Mouse (Mus musculus) hindbrain, embryonic 11.5 days (tissue): ENCODE measurements around the gene BC107364. TPM values are rescaled to one million over a fixed set of nuclear protein-coding genes. Genes with fewer than 3 reads are reported as not detected.
"Not testable (repeated sequence)": the region's sequence is repeated elsewhere in the genome, so short reads cannot be mapped to it uniquely, and the experiment has no call there.

Source experiments
- ATAC-seq: fragments of 200-750 bp; cut with Nextera tagmentation; 2 replicates; pipeline ENCODE4 v1.8.0; 2017; ENCODE audit warnings: mild to moderate bottlenecking, moderate TSS enrichment, moderate library complexity; ENCODE audit not compliant: low FRiP score
- DNase-seq: peaks from one replicate; pipeline ENCODE4 v3.0.0-alpha.2; 2015; ENCODE audit warnings: low spot score
- H3K27ac ChIP-seq: fragments of 300-500 bp; sonication (generic); 2 replicates; pipeline ENCODE4 v1.5.1; 2014; ENCODE audit warnings: mild to moderate bottlenecking, low read depth, low read length
- H3K27me3 ChIP-seq: fragments of 300-500 bp; sonication (generic); 2 replicates; pipeline ENCODE4 v1.6.1; 2014; ENCODE audit warnings: mild to moderate bottlenecking, low read length, moderate library complexity, mixed read lengths; ENCODE audit not compliant: control insufficient read depth, insufficient read depth
- H3K36me3 ChIP-seq: fragments of 300-500 bp; sonication (generic); 2 replicates; pipeline ENCODE4 v1.6.1; 2014; ENCODE audit warnings: mild to moderate bottlenecking, low read length, moderate library complexity, mixed read lengths; ENCODE audit not compliant: control insufficient read depth, insufficient read depth
- H3K4me1 ChIP-seq: fragments of 300-500 bp; sonication (generic); replicated peaks from 2 replicates; pipeline ENCODE4 v1.6.1; 2014; ENCODE audit warnings: low read length, mixed read lengths; ENCODE audit not compliant: control insufficient read depth, insufficient read depth
- H3K4me2 ChIP-seq: fragments of 300-500 bp; sonication (generic); replicated peaks from 2 replicates; pipeline ENCODE4 v1.6.1; 2014; ENCODE audit warnings: mild to moderate bottlenecking, low read depth, low read length
- H3K4me3 ChIP-seq: fragments of 300-500 bp; sonication (generic); 2 replicates; pipeline ENCODE4 v1.5.1; 2014; ENCODE audit warnings: low read depth, low read length
- H3K9ac ChIP-seq: fragments of 300-500 bp; sonication (generic); 2 replicates; pipeline ENCODE4 v1.6.1; 2014; ENCODE audit warnings: low read depth, low read length
- H3K9me3 ChIP-seq: fragments of 300-500 bp; sonication (generic); 2 replicates; pipeline ENCODE4 v1.6.1; 2016; ENCODE audit warnings: low read length; ENCODE audit not compliant: control insufficient read depth
- WGBS: fragments of 180-500 bp; shearing (Covaris S2); extraction: QIAGEN DNeasy Blood & Tissue Kit; methylation state at CpG from one replicate; pipeline ENCODE4 v1.1.7; 2014; 5-methylcytosine and 5-hydroxymethylcytosine counted together
- polyA plus RNA-seq: library from polyadenylated mRNA; unstranded; fragments of >200 nt; fragmentation: Nextera tagmentation; extraction: Ambion mirVana; gene quantifications from 2 replicates; pipeline ENCODE4 v1.2.1, GENCODE M21; 2014

BC107364 gene
- polyA plus RNA-seq, 1 experiment from 2014 or later, result not detected

DNA sequence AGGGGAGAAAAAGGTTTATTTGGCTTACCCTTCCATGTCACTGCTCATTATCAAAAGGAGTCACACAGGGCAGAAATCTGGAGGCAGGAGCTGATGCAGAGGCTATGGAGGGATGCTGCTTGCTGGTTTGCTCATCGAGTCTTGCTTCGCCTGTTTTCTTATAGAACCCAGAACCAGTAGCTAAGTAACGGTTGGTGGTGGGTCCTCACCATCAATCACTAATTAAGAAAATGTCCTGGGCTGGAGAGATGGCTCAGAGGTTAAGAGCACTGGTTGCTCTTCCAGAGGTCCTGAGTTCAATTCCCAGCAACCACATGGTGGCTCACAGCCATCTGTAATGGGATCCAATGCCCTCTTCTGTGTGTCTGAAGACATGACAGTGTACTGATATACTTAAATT, 16.2 kb upstream of the BC107364 start:
- H3K9ac ChIP-seq, H3K36me3 ChIP-seq, H3K9me3 ChIP-seq, ATAC-seq, H3K27ac ChIP-seq, H3K4me2 ChIP-seq, DNase-seq, H3K4me3 ChIP-seq, H3K4me1 ChIP-seq: not testable (repeated sequence)
- peaks cover 11% of the 10 kb centered on the region for H3K27me3 ChIP-seq
- WGBS, result 84% methylated on average over 3 of the region's 3 CpGs

DNA sequence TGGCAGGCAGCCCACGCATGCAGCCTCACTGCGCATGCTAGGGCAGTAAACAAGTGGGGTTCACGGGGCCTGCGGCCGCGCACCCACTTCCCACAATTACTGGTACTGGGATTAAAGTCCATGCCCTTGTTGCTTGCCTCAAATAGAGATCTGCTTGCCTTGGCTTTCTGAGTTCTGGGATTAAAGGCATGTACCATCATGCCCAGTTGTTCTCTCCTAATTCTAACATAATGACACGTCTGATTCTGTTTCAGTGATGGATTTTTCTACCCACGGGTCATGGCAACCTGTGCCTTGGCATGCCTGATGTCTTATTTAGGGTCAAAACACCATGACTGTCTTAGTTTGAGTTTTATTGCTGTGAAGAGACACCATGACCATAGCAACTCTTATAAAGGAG, 15.5 kb upstream of the BC107364 start:
- H3K4me3 ChIP-seq, result no peak overlapping the region
- ATAC-seq (no peak), DNase-seq (no peak)
- no peak overlapping the region for H3K4me2 ChIP-seq
- no peaks in the 10 kb centered on the region for H3K9me3 ChIP-seq
- no peak overlapping the region for H3K27ac ChIP-seq
- no peaks in the 10 kb centered on the region for H3K36me3 ChIP-seq
- WGBS, result 91% methylated on average over 8 of the region's 8 CpGs
- peaks cover 9% of the 10 kb centered on the region for H3K27me3 ChIP-seq
- no peak overlapping the region for H3K9ac ChIP-seq
- H3K4me1 ChIP-seq, result no peaks in the 10 kb centered on the region

DNA sequence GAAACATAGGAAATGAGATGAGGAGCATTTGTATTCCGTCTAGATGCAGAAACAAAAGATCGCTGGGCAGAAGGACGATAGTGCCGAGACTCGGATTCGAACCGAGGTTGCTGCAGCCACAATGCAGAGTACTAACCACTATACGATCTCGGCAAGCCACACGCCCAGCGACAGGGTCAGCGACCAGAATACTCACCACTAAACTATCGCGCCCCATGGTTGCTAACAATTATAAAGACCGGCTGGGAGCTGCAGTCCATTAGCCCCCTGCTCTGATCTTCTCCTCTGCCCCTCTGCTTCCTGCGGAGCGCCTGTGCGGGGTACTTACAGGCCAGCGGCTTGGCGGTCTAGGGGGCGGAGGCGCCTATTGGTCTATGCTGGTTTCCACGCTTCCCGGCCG, 11.8 kb upstream of the BC107364 start:
- H3K4me1 ChIP-seq, result no peaks in the 10 kb centered on the region
- H3K27ac ChIP-seq, result no peak overlapping the region
- no peaks in the 10 kb centered on the region for H3K9me3 ChIP-seq
- peak overlapping the region; percentile 19 for H3K4me2 ChIP-seq
- DNase-seq, result peak; percentile 75
- H3K9ac ChIP-seq, result no peak overlapping the region; the same call in 1 of the 2 replicates
- 1% methylated on average over 25 of the region's 25 CpGs for WGBS
- peaks cover 7% of the 10 kb centered on the region for H3K27me3 ChIP-seq
- no peaks in the 10 kb centered on the region for H3K36me3 ChIP-seq
- H3K4me3 ChIP-seq, result no peak overlapping the region
- ATAC-seq, result no peak

DNA sequence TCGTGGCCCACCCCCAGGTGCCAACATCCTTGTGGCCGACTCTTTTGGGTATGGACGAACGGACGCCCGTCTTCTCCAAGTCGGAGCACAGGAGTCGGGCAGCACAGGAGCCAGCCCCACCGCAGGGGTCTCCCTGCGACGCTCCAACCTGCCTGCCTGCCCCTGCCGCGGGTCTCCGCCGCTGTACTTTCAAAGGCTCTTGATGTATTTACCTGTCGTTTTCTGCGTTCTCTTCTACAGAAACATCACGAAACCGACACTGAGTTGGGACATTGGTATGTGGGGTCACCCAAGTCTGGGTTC, 8.4 kb upstream of the BC107364 start:
- H3K9ac ChIP-seq, H3K27ac ChIP-seq, H3K36me3 ChIP-seq, DNase-seq, H3K4me3 ChIP-seq, H3K27me3 ChIP-seq, H3K4me1 ChIP-seq, H3K4me2 ChIP-seq, ATAC-seq, H3K9me3 ChIP-seq: not testable (repeated sequence)
- WGBS, result no CpG with 5 or more reads among the region's 19 CpGs

DNA sequence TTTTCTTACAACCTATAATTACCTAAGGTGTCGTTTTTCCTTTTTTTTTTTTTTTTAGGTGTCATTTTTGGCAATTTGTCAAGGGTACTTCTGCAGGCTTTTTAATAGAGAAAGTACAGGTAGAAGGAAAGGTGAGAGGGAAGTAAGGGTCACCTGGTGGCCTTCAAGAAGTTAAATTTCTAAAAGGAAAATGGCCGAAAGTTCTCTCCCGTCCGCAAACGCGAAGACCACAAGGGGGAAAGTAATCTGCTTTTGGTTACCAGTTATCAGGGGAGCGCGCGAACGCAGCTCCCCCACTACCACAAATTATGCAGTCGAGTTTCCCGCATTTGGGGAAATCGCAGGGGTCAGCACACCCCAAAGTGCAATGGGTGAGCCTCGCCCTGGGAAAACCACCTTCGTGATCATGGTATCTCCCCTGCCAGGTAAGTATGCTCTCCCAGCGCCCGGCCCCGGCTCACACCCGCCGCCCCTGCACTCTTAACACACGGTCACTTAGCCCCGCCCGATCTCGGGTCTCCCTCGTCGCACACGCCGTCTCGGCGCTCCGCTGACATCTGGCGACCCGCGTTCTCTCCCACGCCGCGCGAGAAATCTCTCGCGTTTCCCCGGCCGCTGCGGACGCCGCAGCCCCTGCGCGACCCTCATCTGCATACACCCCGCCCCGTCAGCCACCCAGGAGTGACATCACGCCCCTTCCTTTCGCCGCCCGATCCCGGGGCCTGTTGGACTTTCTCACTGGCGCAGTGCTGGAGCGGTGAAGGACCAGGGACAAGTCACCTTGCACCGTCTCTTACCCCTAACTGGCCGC, 7.9 kb upstream of the BC107364 start:
- H3K9me3 ChIP-seq, H3K27ac ChIP-seq, DNase-seq, H3K9ac ChIP-seq, H3K36me3 ChIP-seq, H3K4me1 ChIP-seq, H3K4me3 ChIP-seq, H3K4me2 ChIP-seq, H3K27me3 ChIP-seq: not testable (repeated sequence)
- ATAC-seq, result peak; percentile 92
- WGBS, result 0% methylated on average over 1 of the region's 58 CpGs

DNA sequence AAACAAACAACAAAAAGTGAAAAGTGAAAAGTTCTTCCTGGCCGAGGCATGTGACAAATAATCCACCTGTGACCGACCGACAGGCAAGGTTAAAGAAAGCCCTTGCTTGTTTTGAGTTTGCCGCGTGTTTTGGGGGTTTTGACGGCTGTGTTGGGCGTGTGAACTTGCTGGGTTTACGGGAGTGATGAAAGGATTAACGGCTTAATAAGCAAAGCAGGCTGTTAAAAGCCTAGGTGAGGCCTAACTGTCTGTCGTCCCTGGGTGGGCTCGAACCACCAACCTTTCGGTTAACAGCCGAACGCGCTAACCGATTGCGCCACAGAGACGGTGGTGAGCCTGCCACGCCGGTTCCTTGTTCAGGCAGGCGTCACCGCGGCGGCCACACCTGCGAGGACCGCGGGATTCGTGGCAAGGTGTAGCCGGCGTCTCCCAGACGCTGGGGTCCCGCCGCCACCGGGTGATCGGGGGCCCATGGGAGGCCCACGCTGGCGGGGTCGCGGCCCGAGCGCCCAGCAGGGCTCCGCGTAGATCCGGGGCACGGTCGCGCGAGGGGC, 6.9 kb upstream of the BC107364 start:
- not testable (repeated sequence) for H3K27me3 ChIP-seq, ATAC-seq, H3K9ac ChIP-seq, H3K4me3 ChIP-seq, DNase-seq, H3K4me1 ChIP-seq, H3K36me3 ChIP-seq, H3K4me2 ChIP-seq, H3K9me3 ChIP-seq, H3K27ac ChIP-seq
- WGBS, result no CpG with 5 or more reads among the region's 48 CpGs

DNA sequence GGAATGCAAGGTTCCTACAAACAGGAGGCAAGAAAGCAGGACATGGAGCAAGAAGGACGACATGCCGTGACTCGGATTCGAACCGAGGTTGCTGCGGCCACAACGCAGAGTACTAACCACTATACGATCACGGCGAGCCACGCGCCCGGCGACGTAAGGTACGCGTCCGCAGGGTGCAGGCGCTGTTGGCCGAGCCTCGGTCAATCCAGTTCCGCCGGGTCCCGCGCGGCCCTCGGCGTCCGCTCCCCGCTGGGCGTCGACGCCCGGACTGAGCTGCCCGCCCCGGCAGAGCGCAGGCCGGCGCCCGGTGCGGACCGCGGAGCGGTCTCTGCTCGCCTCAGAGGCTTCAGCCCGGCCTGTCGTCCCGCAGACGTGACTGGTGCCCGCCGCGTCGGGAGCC, 5.9 kb upstream of the BC107364 start:
- H3K4me1 ChIP-seq, H3K4me3 ChIP-seq, H3K27me3 ChIP-seq, H3K9ac ChIP-seq, DNase-seq, H3K27ac ChIP-seq, H3K9me3 ChIP-seq, H3K4me2 ChIP-seq, H3K36me3 ChIP-seq: not testable (repeated sequence)
- WGBS, result no CpG with 5 or more reads among the region's 53 CpGs
- peak; percentile 38; the same call in 1 of the 2 replicates for ATAC-seq

DNA sequence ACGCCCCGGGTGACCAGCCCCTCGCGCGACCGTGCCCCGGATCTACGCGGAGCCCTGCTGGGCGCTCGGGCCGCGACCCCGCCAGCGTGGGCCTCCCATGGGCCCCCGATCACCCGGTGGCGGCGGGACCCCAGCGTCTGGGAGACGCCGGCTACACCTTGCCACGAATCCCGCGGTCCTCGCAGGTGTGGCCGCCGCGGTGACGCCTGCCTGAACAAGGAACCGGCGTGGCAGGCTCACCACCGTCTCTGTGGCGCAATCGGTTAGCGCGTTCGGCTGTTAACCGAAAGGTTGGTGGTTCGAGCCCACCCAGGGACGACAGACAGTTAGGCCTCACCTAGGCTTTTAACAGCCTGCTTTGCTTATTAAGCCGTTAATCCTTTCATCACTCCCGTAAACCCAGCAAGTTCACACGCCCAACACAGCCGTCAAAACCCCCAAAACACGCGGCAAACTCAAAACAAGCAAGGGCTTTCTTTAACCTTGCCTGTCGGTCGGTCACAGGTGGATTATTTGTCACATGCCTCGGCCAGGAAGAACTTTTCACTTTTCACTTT, 847 bp downstream of the BC107364 start:
- H3K4me3 ChIP-seq, DNase-seq, H3K4me1 ChIP-seq, H3K9me3 ChIP-seq, ATAC-seq, H3K36me3 ChIP-seq, H3K27ac ChIP-seq, H3K4me2 ChIP-seq, H3K27me3 ChIP-seq, H3K9ac ChIP-seq: not testable (repeated sequence)
- WGBS, result no CpG with 5 or more reads among the region's 50 CpGs

DNA sequence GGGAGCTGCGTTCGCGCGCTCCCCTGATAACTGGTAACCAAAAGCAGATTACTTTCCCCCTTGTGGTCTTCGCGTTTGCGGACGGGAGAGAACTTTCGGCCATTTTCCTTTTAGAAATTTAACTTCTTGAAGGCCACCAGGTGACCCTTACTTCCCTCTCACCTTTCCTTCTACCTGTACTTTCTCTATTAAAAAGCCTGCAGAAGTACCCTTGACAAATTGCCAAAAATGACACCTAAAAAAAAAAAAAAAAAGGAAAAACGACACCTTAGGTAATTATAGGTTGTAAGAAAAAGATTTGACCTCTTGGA, 1.6 kb downstream of the BC107364 start:
- H3K36me3 ChIP-seq, DNase-seq, ATAC-seq, H3K9ac ChIP-seq, H3K4me1 ChIP-seq, H3K4me3 ChIP-seq, H3K27me3 ChIP-seq, H3K27ac ChIP-seq, H3K4me2 ChIP-seq, H3K9me3 ChIP-seq: not testable (repeated sequence)
- 0% methylated on average over 1 of the region's 10 CpGs for WGBS
